Mouse (Mus musculus): ENCODE results near the gene Polr3b.

Gene Polr3b

DNA sequence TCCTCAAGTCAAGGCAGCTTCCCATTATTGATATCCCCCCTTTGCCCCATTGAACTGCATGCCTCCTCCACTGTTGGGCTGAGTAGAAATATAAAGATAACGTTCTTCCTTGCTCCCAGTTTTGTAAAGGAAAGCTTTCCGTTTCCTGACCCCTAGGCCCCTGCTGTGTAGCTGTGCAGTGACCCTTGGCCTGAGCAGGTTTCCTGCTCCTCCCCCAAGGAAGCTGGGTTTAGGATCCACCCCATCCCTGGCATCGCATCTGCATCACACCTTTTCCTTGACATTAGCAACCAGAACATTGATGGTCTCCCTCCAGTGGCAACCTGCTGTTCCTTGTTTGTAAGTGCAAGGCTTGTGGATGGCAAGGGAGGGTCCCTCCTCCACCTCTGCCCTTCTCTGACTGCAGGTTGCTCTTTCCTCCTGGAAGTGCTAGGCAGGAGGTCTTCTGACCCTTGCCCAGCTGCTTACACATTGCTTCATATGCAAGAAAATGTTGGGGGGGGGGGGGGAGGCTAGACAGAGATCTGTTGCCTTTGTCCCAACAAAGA lies 43.7 kb downstream of the Polr3b start:
- no peak for DNase-seq (ENCODE audit: low read depth)

DNA sequence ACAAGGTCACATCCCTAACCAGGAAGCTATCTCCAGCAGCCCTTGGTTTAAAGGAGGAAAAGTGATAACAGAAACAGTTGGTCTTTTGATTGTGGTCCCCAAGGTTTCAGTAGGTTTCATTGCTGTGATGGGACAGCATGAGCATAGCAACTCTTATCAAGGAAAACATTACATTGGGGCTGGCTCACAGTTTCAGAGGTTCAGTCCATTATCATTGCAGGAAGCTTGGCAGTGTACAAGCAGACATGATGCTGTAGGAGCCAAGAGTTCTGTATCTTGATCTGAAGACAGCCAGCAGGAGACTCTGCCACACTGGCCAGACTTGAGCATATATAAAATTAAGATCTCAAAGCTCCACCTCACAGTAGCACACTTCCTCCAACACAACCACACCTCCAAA lies 53.6 kb downstream of the Polr3b start:
- DNase-seq (ENCODE audit: low read depth), result no peak

DNA sequence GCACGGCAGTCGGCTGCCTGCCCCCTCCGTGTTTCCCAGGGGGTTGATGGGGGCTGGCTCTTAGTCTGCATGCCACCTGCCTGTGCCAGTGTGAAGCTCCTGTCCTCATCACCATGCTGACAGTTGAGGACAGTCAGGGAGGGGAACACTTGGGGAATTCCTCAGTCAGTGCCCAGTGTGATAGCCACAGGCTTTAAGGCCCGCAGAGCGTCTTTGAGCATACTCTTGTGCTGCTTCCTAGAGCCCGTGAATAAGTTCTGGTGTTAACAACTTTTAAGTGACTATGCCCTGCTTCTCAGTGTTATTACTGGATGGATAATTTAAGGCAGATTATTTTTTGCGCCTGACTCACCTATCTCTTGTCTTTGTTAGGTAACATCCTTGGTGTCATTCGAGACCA lies 54.4 kb downstream of the Polr3b start:
- no peak for DNase-seq (ENCODE audit: low read depth)

DNA sequence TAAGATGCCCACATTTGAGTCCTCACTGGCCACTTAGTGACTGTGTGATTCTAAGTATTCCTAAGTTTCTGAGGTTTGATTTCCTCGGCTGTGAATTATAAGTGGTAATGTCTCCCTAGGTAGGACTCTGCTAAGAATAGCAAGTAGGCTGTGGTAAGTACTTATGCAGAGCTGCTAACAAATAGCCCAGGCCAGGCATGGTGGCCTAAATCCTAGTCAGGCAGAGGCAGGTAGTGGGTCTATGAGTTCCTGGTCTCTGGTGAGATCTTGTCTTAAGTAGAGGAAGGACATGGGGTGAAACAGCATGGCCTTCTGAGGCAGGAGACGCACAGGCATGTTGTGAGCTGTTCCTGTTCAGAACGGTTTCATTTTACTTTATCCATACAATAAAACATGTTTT lies 55.8 kb downstream of the Polr3b start:
- no peak for DNase-seq (ENCODE audit: low read depth)

DNA sequence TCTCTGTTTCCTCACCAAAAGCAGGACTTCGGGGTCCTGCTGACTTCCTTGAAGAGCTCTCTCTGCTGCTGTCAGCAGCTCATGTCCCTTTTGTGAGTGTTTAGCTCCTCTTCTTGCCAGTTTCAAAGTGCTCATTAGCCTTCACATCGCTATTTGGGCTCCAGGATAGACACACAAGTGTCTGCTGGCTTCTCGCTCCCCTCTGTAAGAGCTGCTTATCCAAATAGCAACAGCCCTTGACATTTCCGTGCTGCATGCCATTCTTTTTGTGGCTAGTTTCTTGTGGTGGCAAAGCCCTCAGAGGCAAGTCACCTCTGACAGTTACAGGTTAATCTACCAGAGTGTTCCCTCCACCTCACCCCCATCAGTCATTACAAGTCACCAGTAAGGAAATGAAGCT lies 56.3 kb downstream of the Polr3b start:
- no peak for DNase-seq (ENCODE audit: low read depth)

DNA sequence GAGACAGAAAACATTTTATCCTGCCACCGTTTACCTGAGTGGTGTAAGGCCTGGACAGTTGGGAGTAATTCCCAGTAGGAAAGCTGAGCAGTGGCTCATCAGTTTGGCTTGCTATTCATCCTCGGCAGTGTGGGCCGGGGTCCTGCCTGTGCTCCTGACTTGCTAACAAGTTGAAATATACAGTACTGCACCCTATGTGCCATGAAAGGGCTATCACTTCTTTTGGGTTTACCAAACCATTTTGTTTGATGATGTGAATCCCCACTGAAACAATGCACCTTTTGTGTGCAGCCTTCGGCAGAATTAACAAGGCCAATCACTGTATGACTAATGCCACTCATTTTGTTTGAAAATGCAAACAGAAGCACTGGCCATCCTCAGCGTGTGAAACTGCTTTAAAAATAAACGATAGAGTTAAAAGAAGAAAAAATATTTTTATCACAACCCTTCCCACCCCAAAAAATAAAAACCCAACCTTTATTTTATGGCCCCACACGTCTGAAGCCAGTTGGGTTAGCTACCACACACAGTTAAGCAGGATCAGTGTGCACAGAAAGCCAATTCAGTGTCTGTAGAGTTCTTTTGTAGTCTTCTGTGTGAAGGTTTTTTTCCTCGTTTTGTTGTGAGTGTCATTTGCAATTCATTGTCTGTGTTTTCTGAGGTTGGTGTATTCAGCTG lies 63.5 kb downstream of the Polr3b start:
- DNase-seq (ENCODE audit: low read depth), result no peak

DNA sequence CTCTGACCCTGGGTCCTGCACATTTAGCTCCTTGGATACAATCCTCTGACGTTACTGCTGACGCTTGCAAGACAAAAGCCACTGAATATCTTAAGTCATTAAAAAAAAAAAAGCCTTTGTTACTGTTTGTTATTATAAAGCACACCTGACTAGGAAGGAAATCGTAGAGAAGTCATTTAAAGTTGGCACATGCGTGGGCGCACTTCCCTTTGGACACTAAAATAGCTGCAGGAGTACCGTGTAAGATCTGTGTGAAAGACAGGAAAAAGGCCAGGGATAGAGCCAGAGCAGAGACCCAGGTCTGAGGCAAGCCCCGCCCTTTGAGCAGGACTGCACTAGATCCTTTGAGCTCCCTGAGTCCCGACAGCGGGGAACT lies 64.0 kb downstream of the Polr3b start:
- no peak for DNase-seq (ENCODE audit: low read depth)

DNA sequence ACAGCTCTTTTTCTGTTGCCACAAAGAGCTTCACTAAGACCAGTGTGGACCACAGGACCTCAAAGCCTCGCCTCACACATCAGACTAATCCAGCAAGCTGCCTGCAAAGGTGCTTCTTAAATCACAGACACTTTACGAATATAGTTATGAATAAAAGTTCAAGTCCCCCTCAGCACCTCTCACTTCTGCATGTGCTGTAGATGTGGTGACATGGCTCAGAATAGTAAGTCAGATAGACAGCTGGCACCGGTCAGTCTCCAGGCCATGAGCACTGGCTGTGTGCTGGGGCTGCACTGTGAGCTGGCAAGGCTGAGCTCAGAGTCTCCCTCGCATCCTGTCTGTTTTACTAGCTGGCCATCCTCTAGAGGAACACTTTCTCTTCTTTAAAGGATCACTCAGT lies 64.6 kb downstream of the Polr3b start:
- no peak for DNase-seq (ENCODE audit: low read depth)

DNA sequence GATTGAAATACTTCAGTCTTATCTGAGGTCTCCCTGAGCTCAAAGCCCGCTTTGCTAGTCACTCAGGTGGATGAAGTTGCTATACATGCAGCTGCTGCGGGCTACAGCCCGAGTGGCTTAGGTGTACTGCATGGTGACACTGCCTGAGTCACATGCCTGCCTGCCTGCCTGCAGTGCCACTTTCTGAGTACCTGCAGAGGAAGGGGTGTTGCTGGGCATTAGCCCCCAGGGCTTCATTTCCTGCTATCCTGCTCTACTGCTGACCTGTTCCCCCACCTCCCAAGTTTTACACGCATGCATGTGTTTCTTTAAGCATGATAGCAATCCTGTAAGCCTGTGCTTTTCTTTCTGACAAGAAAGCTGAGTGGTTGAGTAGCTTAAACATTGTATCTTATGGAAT lies 65.6 kb downstream of the Polr3b start:
- no peak for DNase-seq (ENCODE audit: low read depth)

DNA sequence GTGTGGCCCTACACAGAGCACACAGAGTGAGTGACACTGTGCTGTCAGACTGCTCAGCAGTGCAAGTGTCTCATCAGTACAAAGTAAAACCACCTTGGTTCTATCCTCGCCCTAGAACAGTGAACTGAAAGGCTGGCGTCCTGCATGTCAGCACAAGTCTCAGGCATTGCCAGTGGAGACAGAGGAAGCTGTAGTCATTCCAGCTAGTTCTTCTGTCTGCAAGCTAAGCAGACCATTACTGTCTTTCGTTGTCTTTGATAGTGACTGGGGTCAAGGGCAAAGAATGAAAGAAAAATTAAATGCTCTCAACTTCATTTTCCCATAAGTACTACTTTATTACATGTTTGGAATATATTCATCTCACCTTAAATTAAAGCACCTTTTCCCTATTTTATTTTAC lies 67.8 kb downstream of the Polr3b start:
- DNase-seq (ENCODE audit: low read depth), result no peak

DNA sequence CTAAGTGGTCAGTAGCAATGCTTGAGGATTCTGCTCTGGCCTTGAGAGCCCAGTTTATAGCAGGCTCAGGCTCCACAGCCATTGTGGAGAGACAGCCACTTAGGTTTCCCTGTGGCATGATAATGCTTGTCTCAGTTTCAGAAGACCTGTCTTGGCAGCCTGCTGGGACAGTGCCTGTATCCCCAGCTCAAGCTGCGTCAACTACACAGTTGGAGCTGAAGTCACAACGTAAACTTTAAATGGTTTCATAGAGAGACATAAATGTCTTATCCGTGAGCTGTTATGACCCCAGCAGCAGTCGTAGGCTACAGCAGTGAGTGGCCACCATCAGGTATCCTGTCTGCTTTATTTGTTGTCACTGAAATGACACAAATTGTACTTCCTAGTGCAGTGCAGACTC lies 68.7 kb downstream of the Polr3b start:
- DNase-seq (ENCODE audit: low read depth), result no peak

DNA sequence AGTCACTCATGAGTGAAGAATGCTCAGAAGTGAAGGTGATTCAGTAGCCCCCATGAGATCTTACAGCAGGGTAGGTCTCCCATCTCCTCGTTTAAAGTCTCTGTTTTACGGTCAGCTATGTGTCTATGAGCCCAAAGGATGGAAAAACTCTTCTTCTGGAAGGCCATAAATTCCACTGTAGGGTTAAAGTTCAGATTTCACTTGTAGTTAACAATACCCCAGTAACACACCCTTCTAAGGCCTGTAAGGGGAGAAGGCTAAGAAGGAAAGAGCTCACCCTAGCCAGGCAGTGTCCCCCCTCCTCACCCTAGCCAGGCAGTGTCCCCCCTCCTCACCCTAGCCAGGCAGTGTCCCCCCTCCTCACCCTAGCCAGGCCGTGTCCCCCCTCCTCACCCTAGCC lies 69.6 kb downstream of the Polr3b start:
- no peak for DNase-seq (ENCODE audit: low read depth)

DNA sequence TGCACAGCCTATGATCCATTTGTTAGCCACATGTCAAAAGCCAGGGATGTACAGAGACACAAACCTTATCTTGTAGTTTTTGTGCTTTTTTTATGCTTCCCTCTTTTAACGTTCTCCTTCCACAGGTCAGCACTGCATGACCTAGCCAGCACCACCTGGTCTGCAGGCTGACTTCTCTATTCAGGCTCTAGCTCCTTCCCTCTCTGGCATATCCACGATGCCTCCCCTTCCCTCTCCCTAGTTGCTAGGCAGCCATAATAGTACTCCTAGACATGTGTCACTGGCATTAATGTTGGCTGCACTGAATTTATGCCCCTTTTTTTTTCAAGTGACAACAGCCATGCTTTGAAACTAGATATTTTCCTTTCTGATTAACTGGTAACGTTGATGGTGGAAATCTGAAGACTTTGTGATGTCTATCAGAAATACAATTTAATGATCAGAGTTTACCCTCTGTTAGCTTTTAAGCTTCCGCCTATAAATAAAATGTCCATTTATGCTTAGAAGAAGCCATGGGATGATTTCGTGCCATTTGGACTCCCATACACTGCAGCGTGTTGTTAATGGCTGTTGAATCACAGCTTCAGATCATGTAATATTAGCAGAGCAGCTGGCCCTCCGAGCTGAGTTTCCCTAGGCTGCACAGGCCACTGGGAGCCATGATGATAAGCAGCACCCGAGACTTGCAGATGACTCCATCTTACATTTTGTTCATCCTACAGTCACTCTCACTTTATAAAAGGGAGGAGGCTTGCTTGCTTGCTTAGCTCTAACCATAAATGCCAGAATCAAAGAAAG lies 71.9 kb downstream of the Polr3b start:
- no peak for DNase-seq (ENCODE audit: low read depth)

DNA sequence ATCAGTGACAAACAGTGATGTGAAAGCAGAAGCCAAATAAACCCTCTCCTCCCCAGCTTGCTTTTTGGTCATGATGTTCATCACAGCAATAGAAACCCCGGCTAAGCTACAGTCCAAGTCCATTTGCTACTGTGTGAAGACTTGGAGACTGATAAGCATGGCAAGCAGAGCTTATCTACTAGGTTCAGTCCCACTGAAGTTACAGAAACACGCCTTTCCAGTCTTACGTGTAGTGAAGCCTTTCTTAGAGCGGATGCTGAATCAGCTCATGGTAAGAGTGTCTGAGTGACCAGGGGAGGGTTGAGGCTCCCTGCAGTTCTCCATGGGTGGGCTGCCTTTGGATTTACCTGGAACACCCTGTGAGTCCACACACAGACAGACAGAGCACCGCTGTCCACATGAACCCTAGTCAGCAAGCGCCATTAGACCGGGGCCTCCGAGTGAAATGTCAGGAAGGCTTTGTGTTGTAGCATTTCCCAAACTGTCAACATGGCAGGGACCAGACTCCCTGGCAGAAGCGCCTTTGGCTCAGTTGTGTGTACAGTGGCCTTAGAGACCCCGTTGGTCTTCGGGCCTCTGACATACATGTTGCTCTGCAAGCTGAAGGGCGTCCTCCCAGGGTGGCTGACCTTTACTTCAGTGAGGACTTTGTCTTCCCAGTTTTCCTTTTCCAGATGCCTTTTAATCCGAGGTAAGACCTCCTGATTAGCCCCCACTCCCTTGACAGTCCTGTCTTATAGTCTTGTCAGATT lies 78.3 kb downstream of the Polr3b start:
- no peak for DNase-seq (ENCODE audit: low read depth)

DNA sequence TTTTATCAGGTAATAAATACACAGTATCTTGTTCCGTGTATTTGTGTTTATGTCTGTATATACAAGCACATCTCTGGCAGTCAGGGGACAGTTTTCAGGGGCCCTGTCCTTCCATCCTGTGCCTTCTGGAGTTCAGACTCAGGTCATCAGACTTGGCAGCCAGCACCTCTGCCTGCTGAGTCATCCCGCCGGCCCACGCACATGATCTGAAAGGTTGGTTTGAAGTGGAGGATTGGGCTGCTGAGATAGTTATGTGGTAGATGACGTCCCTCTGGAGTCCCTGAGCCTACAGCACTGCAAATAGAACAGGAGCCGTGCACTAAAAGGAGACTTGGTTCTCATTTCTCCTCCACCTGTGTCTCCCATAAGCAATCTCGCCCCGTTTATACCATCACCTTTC lies 79.0 kb downstream of the Polr3b start:
- DNase-seq (ENCODE audit: low read depth), result peak; percentile 83

DNA sequence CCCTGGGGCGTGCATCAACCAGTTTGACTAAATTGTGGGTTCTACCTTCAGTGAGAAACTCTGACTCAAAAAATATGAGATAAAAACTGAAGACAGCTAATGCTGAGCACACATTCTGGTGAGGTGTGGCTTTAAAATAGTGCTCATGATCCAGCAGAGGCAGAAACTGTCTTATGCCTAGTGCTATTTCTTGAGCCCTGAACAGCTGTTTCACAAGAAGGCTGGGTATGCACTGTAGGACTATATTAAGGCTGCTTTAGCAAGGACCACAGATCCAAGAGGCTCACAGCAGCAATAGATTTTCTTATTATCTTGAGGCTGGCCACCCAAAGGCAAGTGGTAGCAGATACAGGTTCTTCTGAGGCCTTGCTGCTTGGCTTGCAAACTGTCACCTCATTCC lies 80.0 kb downstream of the Polr3b start:
- DNase-seq (ENCODE audit: low read depth), result no peak

DNA sequence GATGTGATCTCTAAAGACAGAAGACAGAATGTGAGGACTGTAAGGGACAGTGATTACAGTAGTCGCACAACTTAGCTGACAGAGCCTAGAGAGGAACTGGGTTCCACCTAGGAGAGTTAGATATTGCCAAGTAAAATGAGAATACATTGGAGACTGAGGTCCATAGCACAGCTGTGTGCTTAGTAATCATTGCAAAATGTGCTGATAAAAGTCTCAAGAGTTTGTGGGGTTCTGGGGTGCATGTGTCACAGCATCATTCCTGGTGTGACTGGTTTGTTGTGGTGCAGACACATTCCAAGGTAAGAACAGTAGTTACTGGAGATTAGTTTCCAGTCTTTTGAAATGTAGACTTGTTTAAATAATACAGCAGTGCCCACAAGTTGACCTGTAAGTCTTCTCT lies 82.5 kb downstream of the Polr3b start:
- no peak for DNase-seq (ENCODE audit: low read depth)

DNA sequence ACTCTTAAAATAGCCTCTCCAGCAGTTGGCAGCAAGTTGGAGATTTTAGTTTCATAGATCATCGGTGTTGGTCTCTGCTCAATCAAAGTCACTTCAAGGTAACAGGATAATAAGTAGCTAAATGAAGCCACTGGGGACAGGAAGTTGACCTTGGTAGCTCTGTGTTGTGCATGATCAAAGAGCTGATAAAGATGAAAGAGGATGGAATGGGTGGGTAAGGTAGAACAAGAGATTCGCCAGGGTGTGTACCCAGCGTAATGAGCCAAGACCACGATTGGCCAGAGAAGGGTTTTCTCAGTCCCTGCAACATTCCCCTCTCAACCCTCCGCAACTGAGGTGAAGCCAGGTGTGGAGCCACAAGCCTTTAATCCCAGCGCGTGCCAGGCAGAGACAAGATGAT lies 83.1 kb downstream of the Polr3b start:
- no peak for DNase-seq (ENCODE audit: low read depth)

DNA sequence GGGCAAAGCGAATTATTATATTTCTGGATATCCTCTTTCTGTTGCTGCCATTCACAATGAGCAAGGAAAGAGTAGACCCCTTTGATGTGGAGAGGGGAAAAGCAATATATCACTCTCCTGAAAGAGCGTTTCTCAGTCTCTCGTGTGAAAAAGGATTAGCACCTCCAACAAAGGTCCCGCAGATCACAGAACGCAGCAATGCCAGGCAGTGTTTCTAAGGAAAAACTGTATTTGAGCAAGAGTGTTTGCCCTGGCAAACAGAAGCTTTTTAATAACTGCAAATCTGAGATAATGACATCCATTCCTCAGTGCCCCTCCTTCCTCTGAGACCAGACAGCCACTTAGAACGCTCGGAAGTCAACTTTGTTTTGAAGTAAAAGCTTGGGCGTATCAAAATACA lies 84.5 kb downstream of the Polr3b start:
- no peak for DNase-seq (ENCODE audit: low read depth)

DNA sequence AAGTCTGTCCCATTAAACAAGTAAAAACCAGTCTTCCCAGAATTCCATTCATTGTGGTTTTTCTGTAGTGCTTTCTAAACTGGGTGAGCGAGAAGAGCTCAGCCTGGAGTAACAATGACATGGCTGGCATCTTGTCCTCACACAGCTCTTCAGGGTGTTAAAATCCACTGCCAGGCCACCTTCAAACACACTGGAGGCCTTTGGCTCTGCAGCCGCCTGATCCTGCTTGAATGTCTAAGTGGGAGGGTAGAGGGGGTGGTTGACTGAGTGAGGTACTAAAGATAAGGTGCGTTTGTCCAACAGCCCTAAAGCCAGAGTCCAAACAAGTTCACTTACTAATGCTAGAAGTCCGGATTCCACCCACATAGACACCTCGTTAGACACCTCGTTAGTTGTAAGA lies 85.1 kb downstream of the Polr3b start:
- no peak for DNase-seq (ENCODE audit: low read depth)

DNA sequence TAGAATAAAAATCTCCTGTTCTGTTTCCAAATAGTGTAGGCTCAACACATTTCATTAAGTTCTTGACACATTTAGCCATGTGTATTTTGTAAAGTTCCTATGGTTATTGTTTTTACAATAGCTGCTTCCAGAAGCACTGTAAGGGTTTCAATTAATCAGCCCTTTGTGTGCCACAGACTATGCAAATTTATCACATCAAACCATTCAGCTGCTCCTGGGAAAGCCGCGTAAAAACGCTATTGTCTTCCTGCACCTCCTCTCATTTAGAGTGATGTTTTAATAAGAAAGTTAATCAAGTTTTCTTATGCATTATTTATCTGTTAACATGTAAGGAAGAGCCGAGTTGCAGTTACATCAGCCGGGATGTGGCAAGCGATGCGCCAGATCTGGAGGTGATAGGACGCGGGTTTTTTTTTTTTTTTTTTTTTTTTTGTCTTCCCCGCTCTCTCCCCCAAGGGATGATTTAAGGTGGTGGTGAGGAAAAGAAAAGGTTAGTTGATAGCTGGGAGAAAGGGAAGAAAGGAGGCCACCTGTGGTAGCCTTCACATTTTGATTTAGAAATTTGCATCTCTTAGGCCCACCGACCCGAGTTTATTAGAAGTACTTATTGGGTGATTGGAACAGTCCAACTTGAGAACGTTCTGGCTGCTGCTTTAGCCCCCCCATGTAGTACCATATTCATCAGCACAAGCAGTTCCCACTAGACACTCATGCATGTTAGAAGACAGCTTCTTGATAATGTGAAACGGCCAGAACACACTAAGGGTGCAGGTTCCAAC lies 85.8 kb downstream of the Polr3b start:
- no peak for DNase-seq (ENCODE audit: low read depth)

DNA sequence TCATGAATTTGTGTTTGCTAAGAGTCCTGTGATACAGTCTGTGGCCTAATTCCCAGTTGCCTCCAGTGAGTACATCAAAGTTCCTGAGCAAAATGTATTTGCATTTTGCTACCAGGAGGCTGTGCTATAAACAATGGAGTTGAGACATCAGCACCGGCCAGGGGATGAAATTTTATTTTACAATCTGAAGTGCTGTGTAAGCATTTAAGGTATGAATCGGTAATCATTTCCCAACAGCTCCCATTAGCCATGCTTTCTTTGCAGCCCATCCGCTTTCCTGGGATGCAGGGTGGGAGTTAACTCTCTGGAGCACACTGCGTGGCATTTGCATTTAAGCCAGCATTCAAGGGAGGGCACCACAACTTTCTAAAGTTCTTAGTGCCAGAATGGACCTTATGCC lies 88.1 kb downstream of the Polr3b start:
- peak; percentile 38 for DNase-seq (ENCODE audit: low read depth)
